Mouse (Mus musculus): ENCODE measurements around the gene Capza3. TPM values are rescaled to one million over a fixed set of nuclear protein-coding genes. Genes with fewer than 3 reads are reported as not detected.

The Capza3 gene
- polyA plus RNA-seq (2014; fragmentation: Illumina TruSeq; extraction: RNeasy Lipid Tissue Mini Kit (QIAGEN cat#74804); ENCODE audit: low read depth, low replicate concordance), result not detected

DNA sequence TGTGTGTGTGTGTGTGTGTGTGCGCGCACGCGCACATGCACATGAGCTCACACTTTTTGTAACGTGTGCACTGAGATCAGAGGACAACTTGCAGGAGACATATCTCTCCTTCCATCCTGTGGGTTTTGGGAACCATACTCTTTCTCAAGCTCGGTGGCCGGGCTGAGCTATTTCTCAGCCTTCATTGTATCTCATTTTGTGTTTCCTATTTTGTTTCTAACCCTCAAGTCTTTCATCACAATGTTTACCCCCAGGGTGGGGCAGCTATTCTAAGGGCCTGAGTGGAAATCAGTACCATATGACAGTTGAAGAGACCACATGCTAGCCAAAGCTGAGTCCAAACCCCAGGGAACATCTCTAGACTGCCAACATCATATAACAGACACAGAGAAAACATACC lies at the start of gene Capza3:
TSS of gene Capza3 (plus strand) at position 301 of the 400 bp plus-strand sequence.

DNA sequence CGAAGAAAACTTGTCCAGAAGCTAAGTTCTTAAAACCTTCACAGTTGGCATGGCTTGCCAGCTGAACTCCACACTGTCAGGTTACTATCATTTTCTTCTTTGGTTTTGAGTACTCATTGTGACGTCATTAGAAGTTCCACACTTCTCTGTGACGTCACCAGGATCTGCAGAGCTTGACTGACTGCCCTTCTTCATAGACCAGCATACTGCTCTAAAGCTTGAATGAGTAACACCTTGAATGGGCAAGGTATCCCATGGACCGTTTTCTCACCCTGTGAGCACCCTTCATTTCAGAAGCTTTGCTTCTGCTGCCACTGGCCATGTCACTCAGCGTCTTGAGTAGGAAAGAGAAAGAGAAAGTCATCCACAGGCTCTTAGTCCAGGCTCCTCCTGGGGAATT lies 305 bp downstream of the Capza3 start, which contains the start of gene Plcz1:
TSS of gene Plcz1 (minus strand) at position 101 of the 400 bp plus-strand sequence.

Other genes starting within 250 kb of the Capza3 start
- not detected for gene Plcz1, start 205 bp downstream of the Capza3 start, polyA plus RNA-seq (2014; fragmentation: Illumina TruSeq; extraction: RNeasy Lipid Tissue Mini Kit (QIAGEN cat#74804); ENCODE audit: low read depth, low replicate concordance)

Measured in kidney, adult 10 weeks (tissue).